Mouse (Mus musculus): ENCODE measurements around the gene Mrpl3. TPM values are rescaled to one million over a fixed set of nuclear protein-coding genes. Genes with fewer than 3 reads are reported as not detected.
"Not testable (repeated sequence)": the region's sequence is repeated elsewhere in the genome, so short reads cannot be mapped to it uniquely, and the experiment has no call there.

The Mrpl3 gene
- total RNA-seq, 1 experiment from 2014 or later, result 30.0 TPM

GRCm38 (mm10) chr9:105103893-105104292 lies 50.9 kb downstream of the Mrpl3 start:
- no peak for ATAC-seq (ENCODE audit: extremely low read depth, insufficient number of reproducible peaks, low FRiP score, poor library complexity, severe bottlenecking)

- ATAC-seq (ENCODE audit: extremely low read depth, insufficient number of reproducible peaks, low FRiP score, poor library complexity, severe bottlenecking), result not testable (repeated sequence)
Measured at GRCm38 (mm10) chr9:105125206-105125605, 72.2 kb downstream of the Mrpl3 start.

Other genes with a start within 250 kb of the Mrpl3 start
- gene Nudt16, start 78.6 kb downstream of the Mrpl3 start, total RNA-seq (2017), result 20.6 and 25.8 TPM in 2 replicates
- gene 1700080E11Rik, start 91.9 kb downstream of the Mrpl3 start, total RNA-seq (2017), result not detected in 2 replicates